Mouse (Mus musculus) hindbrain, postnatal 0 days (tissue): ENCODE results near the gene Raver2. TPM values are rescaled to one million over a fixed set of nuclear protein-coding genes. Genes with fewer than 3 reads are reported as not detected.

Source experiments
- ATAC-seq: fragments of 200-750 bp; cut with Nextera tagmentation; 2 replicates; pipeline ENCODE4 v1.8.0; 2017; ENCODE audit warnings: mild to moderate bottlenecking, moderate TSS enrichment, moderate library complexity
- DNase-seq: peaks from one replicate; pipeline ENCODE4 v3.0.0-alpha.2; 2015; ENCODE audit warnings: low spot score
- H3K27ac ChIP-seq: fragments of 300-500 bp; sonication (generic); 2 replicates; pipeline ENCODE4 v1.5.1; 2014; ENCODE audit warnings: mild to moderate bottlenecking
- H3K27me3 ChIP-seq: fragments of 300-500 bp; sonication (generic); 2 replicates; pipeline ENCODE4 v1.6.1; 2014; ENCODE audit warnings: low read length, mixed read lengths; ENCODE audit not compliant: insufficient read depth
- H3K36me3 ChIP-seq: fragments of 300-500 bp; sonication (generic); 2 replicates; pipeline ENCODE4 v1.6.1; 2014; ENCODE audit warnings: low read length, mixed read lengths; ENCODE audit not compliant: insufficient read depth
- H3K4me1 ChIP-seq: fragments of 300-500 bp; sonication (generic); 2 replicates; pipeline ENCODE4 v1.6.1; 2014; ENCODE audit warnings: antibody characterized with exemption, low read length, mixed read lengths; ENCODE audit not compliant: insufficient read depth
- H3K4me2 ChIP-seq: fragments of 300-500 bp; sonication (generic); 2 replicates; pipeline ENCODE4 v1.6.1; 2014; ENCODE audit warnings: low read depth, mild to moderate bottlenecking, low read length, moderate library complexity, mixed read lengths
- H3K4me3 ChIP-seq: fragments of 300-500 bp; sonication (generic); 2 replicates; pipeline ENCODE4 v1.5.1; 2014; ENCODE audit warnings: low read length
- H3K9ac ChIP-seq: fragments of 300-500 bp; sonication (generic); replicated peaks from 2 replicates; pipeline ENCODE4 v1.6.1; 2014; ENCODE audit warnings: mild to moderate bottlenecking, low read length, moderate library complexity, mixed read lengths
- H3K9me3 ChIP-seq: fragments of 300-500 bp; sonication (generic); 2 replicates; pipeline ENCODE4 v1.6.1; 2016; ENCODE audit warnings: low read length, mixed read lengths
- CTCF ChIP-seq: IDR thresholded peaks from 2 replicates; pipeline ENCODE4 v1.5.1; 2016; ENCODE audit warnings: antibody characterized with exemption, control low read depth, low read depth
- WGBS: fragments of 180-500 bp; shearing (Covaris S2); extraction: QIAGEN DNeasy Blood & Tissue Kit; methylation state at CpG from one replicate; pipeline ENCODE4 v1.1.7; 2014; 5-methylcytosine and 5-hydroxymethylcytosine counted together
- polyA plus RNA-seq: library from polyadenylated mRNA; unstranded; fragments of >200 nt; fragmentation: Nextera tagmentation; extraction: Ambion mirVana; gene quantifications from 2 replicates; pipeline ENCODE4 v1.2.1, GENCODE M21; 2015
- total RNA-seq: library from RNA; depleted of rRNA; stranded (reverse); fragments of >200 nt; gene quantifications from 2 replicates; pipeline ENCODE4 v1.2.3, GENCODE M21; 2014

The Raver2 gene
- total and polyA plus RNA-seq, 2 experiments from 2014 or later = 6.6 to 20.2 TPM

DNA sequence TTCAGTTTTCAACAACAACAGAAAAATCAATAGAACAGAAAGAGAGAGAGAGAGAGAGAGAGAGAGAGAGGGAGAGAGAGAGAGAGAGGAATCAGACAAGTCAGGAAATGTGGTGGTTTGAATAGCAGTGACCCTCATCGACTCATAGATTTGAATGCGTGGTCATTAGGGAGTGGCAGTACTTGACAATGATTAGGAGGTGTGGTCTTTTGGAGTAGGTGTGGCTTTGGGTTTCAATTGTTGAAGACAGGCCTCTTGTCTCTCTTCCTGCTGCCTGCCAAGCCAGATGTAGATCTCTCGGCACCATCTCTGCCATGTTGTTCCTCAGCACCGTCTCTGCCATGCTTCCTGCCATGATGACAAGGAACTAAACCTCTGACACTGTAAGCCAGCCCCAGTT is 75.1 kb downstream of the Raver2 start:
- H3K36me3 ChIP-seq = no peaks in the 10 kb centered on the region
- no peak for ATAC-seq
- no peak for TF ChIP-seq CTCF
- no peak overlapping the region for H3K27ac ChIP-seq
- no peak for DNase-seq
- no peak overlapping the region for H3K4me2 ChIP-seq
- H3K27me3 ChIP-seq = no peaks in the 10 kb centered on the region
- no peak overlapping the region for H3K9ac ChIP-seq
- H3K4me1 ChIP-seq = no peaks in the 10 kb centered on the region
- H3K4me3 ChIP-seq = no peak overlapping the region
- WGBS = 51% methylated on average over 4 of the region's 4 CpGs
- no peaks in the 10 kb centered on the region for H3K9me3 ChIP-seq

DNA sequence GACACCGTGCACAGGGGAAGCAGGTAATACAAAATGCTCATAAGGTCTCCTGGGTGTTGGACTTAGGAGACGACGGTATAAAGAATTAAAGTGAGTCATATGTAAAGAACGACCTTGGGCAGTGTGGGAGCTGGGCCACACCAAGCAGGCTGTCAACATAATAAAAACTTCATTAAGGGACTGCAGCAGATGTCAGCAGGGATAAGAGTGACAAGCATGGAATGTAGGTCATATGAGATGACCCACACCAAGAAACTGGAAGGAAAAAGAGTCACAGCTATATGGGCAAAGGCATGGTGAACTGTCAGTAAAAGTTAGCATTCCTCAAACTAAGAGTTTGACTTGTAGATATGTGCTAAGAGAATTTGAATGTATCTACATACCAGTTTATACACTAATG is 75.6 kb downstream of the Raver2 start:
- Histone ChIP-seq H3K36me3 (no peaks in the 10 kb centered on the region), H3K4me3 (no peak overlapping the region), H3K4me1 (no peaks in the 10 kb centered on the region), H3K9ac (no peak overlapping the region), H3K9me3 (no peaks in the 10 kb centered on the region), H3K27ac (no peak overlapping the region), H3K27me3 (no peaks in the 10 kb centered on the region), H3K4me2 (no peak overlapping the region)
- DNase-seq = no peak
- 51% methylated on average over 4 of the region's 4 CpGs for WGBS
- no peak for ATAC-seq
- TF ChIP-seq CTCF = no peak

DNA sequence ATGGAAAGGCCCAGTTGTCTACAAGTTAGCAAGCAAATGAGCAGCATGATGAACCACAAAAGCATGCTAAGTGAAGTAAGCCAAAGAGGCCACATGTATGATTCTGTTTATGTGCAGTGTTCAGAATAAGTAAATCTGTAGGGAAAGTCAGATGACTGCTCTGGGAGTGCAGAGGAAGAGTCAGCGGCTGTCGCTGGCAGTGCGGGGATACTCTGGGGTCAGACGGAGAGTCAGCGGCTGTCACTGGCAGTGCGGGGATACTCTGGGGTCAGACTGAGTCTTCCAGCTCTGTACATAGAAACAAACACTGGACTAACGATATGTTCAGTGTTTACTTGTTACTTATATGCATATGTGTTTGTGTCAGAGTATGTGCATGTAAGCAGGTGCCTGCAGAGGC is 76.0 kb downstream of the Raver2 start:
- 58% methylated on average over 7 of the region's 7 CpGs for WGBS
- TF ChIP-seq CTCF = no peak
- Histone ChIP-seq H3K4me2 (no peak overlapping the region), H3K9me3 (no peaks in the 10 kb centered on the region), H3K36me3 (no peaks in the 10 kb centered on the region), H3K27ac (no peak overlapping the region), H3K4me1 (no peaks in the 10 kb centered on the region), H3K9ac (no peak overlapping the region), H3K4me3 (no peak overlapping the region), H3K27me3 (no peaks in the 10 kb centered on the region)
- DNase-seq = no peak
- ATAC-seq = no peak

DNA sequence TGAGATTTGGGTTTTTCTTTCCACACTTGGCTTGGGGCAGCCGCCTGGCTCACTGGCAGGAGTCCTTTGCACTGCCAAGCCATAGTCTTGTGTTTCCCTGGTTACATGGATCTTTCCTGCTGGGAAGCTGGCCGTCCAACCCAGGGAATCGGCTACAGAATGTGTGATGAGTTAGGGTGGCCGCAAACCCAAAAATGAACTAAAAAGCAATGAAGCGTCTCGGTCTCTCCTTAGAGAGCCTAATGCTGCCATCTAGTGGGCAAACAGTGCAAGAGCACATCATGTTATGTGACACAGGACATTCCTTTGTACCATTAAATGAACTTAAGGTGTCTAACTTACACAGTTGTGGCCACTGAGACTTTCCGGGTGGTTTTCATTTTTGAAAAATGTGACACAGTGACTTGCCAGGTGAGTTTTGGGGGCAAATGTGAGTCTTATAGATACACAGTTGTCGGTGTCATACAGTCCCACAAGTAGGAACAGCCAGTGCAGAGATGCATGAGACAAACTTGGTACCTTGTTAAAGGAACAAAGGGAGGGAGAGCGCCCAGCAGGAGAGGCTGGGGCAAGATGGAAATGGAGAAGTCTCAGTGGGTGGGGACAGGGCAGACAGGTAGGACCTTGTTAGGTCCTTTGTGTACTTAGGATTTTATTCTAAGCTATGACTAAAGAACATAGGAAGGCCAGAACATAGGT is 77.4 kb downstream of the Raver2 start:
- H3K9me3 ChIP-seq = no peaks in the 10 kb centered on the region
- no peak overlapping the region for H3K27ac ChIP-seq
- H3K9ac ChIP-seq = no peak overlapping the region
- no peaks in the 10 kb centered on the region for H3K27me3 ChIP-seq
- ATAC-seq (peak; percentile 88), DNase-seq (peak; percentile 96)
- H3K4me1 ChIP-seq = no peaks in the 10 kb centered on the region
- WGBS = 22% methylated on average over 9 of the region's 9 CpGs
- H3K4me2 ChIP-seq = peak overlapping the region; percentile 37
- H3K4me3 ChIP-seq = no peak overlapping the region
- TF ChIP-seq CTCF = peak; percentile 96
- H3K36me3 ChIP-seq = peaks cover 10% of the 10 kb centered on the region; the same call in 1 of the 2 replicates

DNA sequence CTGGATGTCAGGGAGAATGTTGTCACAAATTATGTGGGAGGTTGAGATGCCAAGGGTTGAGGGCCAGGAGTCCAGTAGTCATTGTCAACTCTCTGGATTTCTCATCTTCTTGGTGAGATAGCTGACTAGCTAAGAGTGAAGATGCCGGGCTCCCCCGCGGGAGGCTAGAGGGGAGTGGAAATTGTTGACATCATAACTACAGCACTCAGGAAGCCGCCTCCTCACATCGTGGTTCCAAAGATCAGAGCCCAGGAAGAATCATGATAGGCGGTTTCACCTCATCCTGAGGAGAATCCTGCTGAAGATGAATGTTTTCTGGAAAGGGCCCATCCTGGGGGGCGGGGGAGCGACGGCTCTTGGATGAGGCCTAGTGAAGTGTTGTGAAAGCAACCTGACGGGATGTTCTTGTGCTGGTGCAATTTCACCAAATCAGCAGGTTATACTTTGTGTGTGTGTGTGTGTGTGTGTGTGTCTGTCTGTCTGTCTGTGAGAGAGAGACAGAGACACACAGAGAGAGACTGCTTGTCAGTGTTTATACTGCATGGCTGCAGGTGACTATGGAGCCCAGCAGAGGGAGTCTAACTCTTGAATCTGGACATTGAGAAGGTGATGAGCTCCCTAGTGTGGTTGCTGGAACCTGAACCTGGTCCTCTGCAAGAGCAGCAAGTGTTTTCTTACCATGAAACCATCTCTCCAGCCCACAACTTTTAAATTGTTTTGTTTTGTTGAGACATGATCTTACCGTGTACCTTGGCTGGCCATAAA is 78.3 kb downstream of the Raver2 start:
- peaks cover 16% of the 10 kb centered on the region; the same call in 1 of the 2 replicates for H3K36me3 ChIP-seq
- 86% methylated on average over 11 of the region's 11 CpGs for WGBS
- H3K4me3 ChIP-seq = no peak overlapping the region
- peak; percentile 45; the same call in 1 of the 2 replicates for TF ChIP-seq CTCF
- no peak overlapping the region for H3K4me2 ChIP-seq
- no peaks in the 10 kb centered on the region for H3K9me3 ChIP-seq
- H3K27ac ChIP-seq = no peak overlapping the region
- no peak overlapping the region for H3K9ac ChIP-seq
- no peak for DNase-seq
- ATAC-seq = no peak
- no peaks in the 10 kb centered on the region for H3K4me1 ChIP-seq
- H3K27me3 ChIP-seq = no peaks in the 10 kb centered on the region

DNA sequence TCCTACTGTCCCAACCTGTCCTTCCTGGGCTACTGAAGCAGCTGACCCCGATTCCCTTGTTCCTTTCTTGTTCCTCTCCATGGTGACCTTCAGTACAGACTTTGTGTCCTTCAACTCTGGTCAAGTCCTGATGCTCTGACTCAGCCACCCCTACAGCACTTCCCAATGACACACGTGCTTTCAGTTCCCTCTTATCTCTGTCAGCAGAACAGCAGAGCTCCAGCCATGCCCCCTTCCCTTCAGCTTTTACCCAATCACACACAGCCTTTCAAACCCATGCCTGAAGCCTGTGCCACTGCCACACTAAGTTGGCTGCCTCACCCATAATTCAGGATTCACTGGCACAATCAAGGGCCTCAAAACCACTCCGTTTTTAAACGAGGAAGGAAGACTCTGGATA is 86.8 kb downstream of the Raver2 start:
- DNase-seq (no peak), ATAC-seq (no peak)
- H3K4me3 ChIP-seq = no peak overlapping the region
- 82% methylated on average over 4 of the region's 4 CpGs for WGBS
- H3K4me1 ChIP-seq = no peaks in the 10 kb centered on the region
- H3K9ac ChIP-seq = no peak overlapping the region
- TF ChIP-seq CTCF = no peak
- H3K36me3 ChIP-seq = peaks cover 76% of the 10 kb centered on the region
- H3K9me3 ChIP-seq = no peaks in the 10 kb centered on the region
- H3K27me3 ChIP-seq = no peaks in the 10 kb centered on the region
- H3K4me2 ChIP-seq = no peak overlapping the region
- no peak overlapping the region for H3K27ac ChIP-seq

DNA sequence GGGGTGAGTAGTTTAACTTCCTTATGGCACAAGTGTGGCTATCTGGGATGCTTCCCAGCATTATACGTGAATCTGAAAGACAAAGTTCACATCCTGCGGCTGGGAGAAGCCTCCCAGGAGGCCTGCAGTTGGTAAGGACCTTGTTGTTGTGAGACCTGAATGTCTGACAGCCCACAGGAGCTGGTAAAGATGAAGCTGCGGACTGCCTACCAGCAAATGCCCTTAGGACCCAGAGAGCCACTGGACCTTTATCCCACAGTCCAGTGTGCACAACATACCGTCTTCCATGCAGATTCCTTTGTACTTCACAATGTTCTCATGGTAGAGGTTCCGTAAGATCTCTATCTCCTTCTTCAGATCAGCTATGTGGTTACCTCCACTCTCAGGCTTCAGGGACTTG is 88.7 kb downstream of the Raver2 start:
- WGBS = 91% methylated on average over 5 of the region's 5 CpGs
- H3K27ac ChIP-seq = no peak overlapping the region
- no peak for DNase-seq
- no peak for ATAC-seq
- H3K4me1 ChIP-seq = no peaks in the 10 kb centered on the region
- H3K9me3 ChIP-seq = no peaks in the 10 kb centered on the region
- TF ChIP-seq CTCF = no peak
- H3K4me2 ChIP-seq = no peak overlapping the region
- no peak overlapping the region for H3K4me3 ChIP-seq
- no peak overlapping the region for H3K9ac ChIP-seq
- H3K27me3 ChIP-seq = no peaks in the 10 kb centered on the region
- H3K36me3 ChIP-seq = peaks cover 63% of the 10 kb centered on the region
